Mouse (Mus musculus): ENCODE measurements around the gene Gm42669.

GRCm38 (mm10) chr5:107521897-107522296, 14.5 kb downstream of the Gm42669 start:
- TF ChIP-seq CTCF (IDR thresholded peaks at IDR 0.05; ENCODE audit: low read depth, low read length) (no peak), POLR2A (IDR thresholded peaks at IDR 0.05; ENCODE audit: borderline replicate concordance, low read depth, low read length) (no peak)

All from bone marrow macrophage, adult 2 months (primary cell).